Comparison of ENCODE assay signal across 16 mouse cellular contexts in genomic region chr8:124270504-124270903, GRCm38 (mm10). TPM values are rescaled to one million over a fixed set of nuclear protein-coding genes. Genes with fewer than 3 reads are reported as not detected.
DNase-seq lines count a peak whose midpoint lies in the region; ATAC-seq and TF ChIP-seq lines count a peak whose summit lies in the region.
"Had no signal": no experiment of that assay in that cellular context is flagged by ENCODE, and none has a peak within 500 bp of the region (broad histone marks: within the 10 kb centered on the region; RNA-seq: fewer than 3 reads in every experiment).

No protein-coding gene starts in this region.

- no peak overlapping the region for H3K4me3 ChIP-seq in gastrocnemius, adult 2 months
- no peak overlapping the region for H3K4me3 ChIP-seq in hindbrain, postnatal 0 days (ENCODE audit: low read length)
- H3K4me3 ChIP-seq in hindbrain, embryonic 12.5 days: no peak overlapping the region
- H3K4me3 ChIP-seq in stomach, embryonic 16.5 days (replicated peaks; ENCODE audit: low read length): no peak overlapping the region
- H3K4me3 ChIP-seq in stomach, postnatal 0 days (ENCODE audit: low read depth, low read length): no peak overlapping the region
- H3K4me3 ChIP-seq: embryonic facial prominence, embryonic 13.5 days; liver, embryonic 15.5 days; neural tube, embryonic 12.5 days had no signal

- no peaks in the 10 kb centered on the region for H3K27me3 ChIP-seq in hindbrain, postnatal 0 days (ENCODE audit: insufficient read depth, low read length)
- no peaks in the 10 kb centered on the region for H3K27me3 ChIP-seq in hindbrain, embryonic 12.5 days
- no peaks in the 10 kb centered on the region for H3K27me3 ChIP-seq in stomach, embryonic 16.5 days (ENCODE audit: control insufficient read depth, insufficient read depth, low read length)
- H3K27me3 ChIP-seq in stomach, postnatal 0 days (ENCODE audit: control insufficient read depth, insufficient read depth, low read length): no peaks in the 10 kb centered on the region
- H3K27me3 ChIP-seq: embryonic facial prominence, embryonic 13.5 days; liver, embryonic 15.5 days; neural tube, embryonic 12.5 days had no signal

- H3K36me3 ChIP-seq in hindbrain, postnatal 0 days (ENCODE audit: insufficient read depth, low read length): no peaks in the 10 kb centered on the region
- H3K36me3 ChIP-seq in hindbrain, embryonic 12.5 days: peaks cover 10% of the 10 kb centered on the region; the same call in 1 of the 2 replicates
- H3K36me3 ChIP-seq in stomach, embryonic 16.5 days (ENCODE audit: control insufficient read depth, insufficient read depth, low read length): no peaks in the 10 kb centered on the region
- no peaks in the 10 kb centered on the region for H3K36me3 ChIP-seq in stomach, postnatal 0 days (ENCODE audit: control insufficient read depth, insufficient read depth, low read length)
- H3K36me3 ChIP-seq: liver, embryonic 15.5 days; neural tube, embryonic 12.5 days had no signal

- H3K9me3 ChIP-seq in hindbrain, postnatal 0 days (ENCODE audit: low read length): no peaks in the 10 kb centered on the region
- no peaks in the 10 kb centered on the region for H3K9me3 ChIP-seq in hindbrain, embryonic 12.5 days (replicated peaks)
- H3K9me3 ChIP-seq in stomach, embryonic 16.5 days (replicated peaks; ENCODE audit: control insufficient read depth, low read length): no peaks in the 10 kb centered on the region
- no peaks in the 10 kb centered on the region for H3K9me3 ChIP-seq in stomach, postnatal 0 days (ENCODE audit: control insufficient read depth, low read length)
- H3K9me3 ChIP-seq: embryonic facial prominence, embryonic 13.5 days; liver, embryonic 15.5 days; neural tube, embryonic 12.5 days had no signal

- intact Hi-C loops in gastrocnemius, adult 2 months (cut with DNase I): loop anchor here (5.0 kb wide), 1 partner anchor 88 kb away; no protein-coding TSS in a partner anchor

- H3K27ac ChIP-seq in gastrocnemius, adult 2 months: peak overlapping the region; percentile 20; the same call in 1 of the 2 replicates
- H3K27ac ChIP-seq in hindbrain, postnatal 0 days: 0 out of 2 replicates have a peak overlapping the region, but pooled peaks have one; percentile 7
- no peak overlapping the region for H3K27ac ChIP-seq in hindbrain, embryonic 12.5 days
- 0 out of 2 replicates have a peak overlapping the region, but pooled peaks have one; percentile 8 for H3K27ac ChIP-seq in stomach, embryonic 16.5 days (ENCODE audit: low read length)
- H3K27ac ChIP-seq in stomach, postnatal 0 days (replicated peaks): no peak overlapping the region
- H3K27ac ChIP-seq: embryonic facial prominence, embryonic 13.5 days; liver, embryonic 15.5 days; neural tube, embryonic 12.5 days had no signal

- H3K9ac ChIP-seq in hindbrain, postnatal 0 days (replicated peaks; ENCODE audit: low read length): no peak overlapping the region
- no peak overlapping the region for H3K9ac ChIP-seq in hindbrain, embryonic 12.5 days
- H3K9ac ChIP-seq in stomach, embryonic 16.5 days (ENCODE audit: low read length): no peak overlapping the region
- H3K9ac ChIP-seq in stomach, postnatal 0 days (ENCODE audit: low read length): no peak overlapping the region
- H3K9ac ChIP-seq: embryonic facial prominence, embryonic 13.5 days; liver, embryonic 15.5 days; neural tube, embryonic 12.5 days had no signal

- TF ChIP-seq CTCF in gastrocnemius, adult 2 months (IDR thresholded peaks at IDR 0.05): no peak
- TF ChIP-seq CTCF in hindbrain, postnatal 0 days (IDR thresholded peaks at IDR 0.05; ENCODE audit: low read depth): no peak
- TF ChIP-seq CTCF in stomach, postnatal 0 days (IDR thresholded peaks at IDR 0.05; ENCODE audit: low read depth): no peak

- WGBS in hindbrain, postnatal 0 days: 74% methylated on average over 6 of the region's 6 CpGs
- WGBS in hindbrain, embryonic 12.5 days: 90% methylated on average over 6 of the region's 6 CpGs
- 89% methylated on average over 6 of the region's 6 CpGs for WGBS in stomach, embryonic 16.5 days
- 86% methylated on average over 6 of the region's 6 CpGs for WGBS in stomach, postnatal 0 days

- H3K4me2 ChIP-seq in hindbrain, postnatal 0 days (ENCODE audit: low read depth, low read length): no peak overlapping the region
- no peak overlapping the region for H3K4me2 ChIP-seq in hindbrain, embryonic 12.5 days (replicated peaks)
- no peak overlapping the region for H3K4me2 ChIP-seq in stomach, embryonic 16.5 days (ENCODE audit: low read depth, low read length)
- H3K4me2 ChIP-seq in stomach, postnatal 0 days (replicated peaks; ENCODE audit: low read depth): no peak overlapping the region
- H3K4me2 ChIP-seq: embryonic facial prominence, embryonic 13.5 days; liver, embryonic 15.5 days; neural tube, embryonic 12.5 days had no signal

- peaks cover 6% of the 10 kb centered on the region; the same call in 1 of the 2 replicates for H3K4me1 ChIP-seq in hindbrain, postnatal 0 days (ENCODE audit: insufficient read depth, low read length)
- H3K4me1 ChIP-seq in hindbrain, embryonic 12.5 days: peaks cover 30% of the 10 kb centered on the region
- peaks cover 16% of the 10 kb centered on the region for H3K4me1 ChIP-seq in stomach, embryonic 16.5 days (ENCODE audit: control insufficient read depth, insufficient read depth, low read length)
- peaks cover 1% of the 10 kb centered on the region; the same call in 1 of the 2 replicates for H3K4me1 ChIP-seq in stomach, postnatal 0 days (replicated peaks; ENCODE audit: control insufficient read depth, insufficient read depth)

- ATAC-seq in hindbrain, postnatal 0 days: no peak
- no peak for ATAC-seq in hindbrain, embryonic 12.5 days (ENCODE audit: low FRiP score)
- no peak for ATAC-seq in stomach, embryonic 16.5 days (ENCODE audit: insufficient read depth, low FRiP score)
- no peak for ATAC-seq in stomach, postnatal 0 days (ENCODE audit: low FRiP score, low TSS enrichment)
- ATAC-seq: forebrain, embryonic 16.5 days had no signal

- no peak for TF ChIP-seq EP300 in stomach, postnatal 0 days (optimal IDR thresholded peaks at IDR 0.05)

- DNase-seq in gastrocnemius, adult 2 months: no peak
- DNase-seq in gastrocnemius, adult 8-10 months (ENCODE audit: low spot score in 2 of 2): no peak
- DNase-seq in hindbrain, postnatal 0 days (ENCODE audit: low spot score): no peak
- DNase-seq in stomach, postnatal 0 days (ENCODE audit: low spot score): no peak
- no peak for DNase-seq in adrenal gland, adult 8-10 months
- no peak for DNase-seq in embryo, embryonic 11 days
- DNase-seq: adrenal gland, postnatal 10 days; cerebellum, postnatal 36 days; gastrocnemius, postnatal 25 days; midbrain, embryonic 14.5 days had no signal

RNA-seq across cellular contexts. Expression of gene Galnt2, which starts 39.3 kb away (rescaled TPM):
- total RNA-seq in gastrocnemius, adult 2 months (2021): 10 to 100 TPM; 35.6 to 37.2 TPM
- total RNA-seq in gastrocnemius, adult 8-10 months (2022): 10 to 100 TPM; 43.1 to 54.1 (median 49.5) TPM
- total RNA-seq in hindbrain, postnatal 0 days (2014; rRNA removed): 36.5 and 77.6 TPM in 2 replicates
- 53.3 and 54.9 TPM in 2 replicates for polyA plus RNA-seq in hindbrain, postnatal 0 days (2015; fragmentation: Nextera tagmentation; extraction: Ambion mirVana)
- 84.8 and 86.1 TPM in 2 replicates for polyA plus RNA-seq in hindbrain, embryonic 12.5 days (2016; fragmentation: Nextera tagmentation; extraction: Ambion mirVana)
- 47.4 and 49.3 TPM in 2 replicates for polyA plus RNA-seq in stomach, embryonic 16.5 days (2015; fragmentation: Nextera tagmentation; extraction: Ambion mirVana)
- polyA plus RNA-seq in stomach, postnatal 0 days (2015; fragmentation: Nextera tagmentation; extraction: Ambion mirVana): 48.6 and 48.9 TPM in 2 replicates
- 10 to 100 TPM; 47.0 to 66.5 (median 54.4) TPM for total RNA-seq in adrenal gland, adult 8-10 months (2022)

Comparison
In these comparisons a context has a peak if more than half of its experiments do, and no peak if none do; other contexts are left out.
1. H3K27ac ChIP-seq: peak in gastrocnemius, adult 2 months (single experiment), hindbrain, postnatal 0 days (single experiment) and stomach, embryonic 16.5 days (single experiment); none in hindbrain, embryonic 12.5 days (single experiment) and stomach, postnatal 0 days (single experiment).